Mouse (Mus musculus) erythroblast, embryonic 14.5 days (primary cell): ENCODE measurements around the gene Pgpep1. TPM values are rescaled to one million over a fixed set of nuclear protein-coding genes. Genes with fewer than 3 reads are reported as not detected.

Experiments
- H3K27me3 ChIP-seq: 2 replicates; pipeline ENCODE4 v1.6.1; 2012; ENCODE audit warnings: inconsistent platforms; ENCODE audit not compliant: control insufficient read depth
- H3K36me3 ChIP-seq: 2 replicates; pipeline ENCODE4 v1.6.1; 2012; ENCODE audit warnings: mild to moderate bottlenecking, inconsistent platforms; ENCODE audit not compliant: control insufficient read depth
- H3K4me1 ChIP-seq: 2 replicates; pipeline ENCODE4 v1.6.1; 2012; ENCODE audit warnings: inconsistent platforms; ENCODE audit not compliant: control insufficient read depth
- H3K4me3 ChIP-seq: replicated peaks from 2 replicates; pipeline ENCODE3; 2012; ENCODE audit warnings: moderate library complexity, mild to moderate bottlenecking, inconsistent platforms
- H3K9me3 ChIP-seq: 2 replicates; pipeline ENCODE4 v1.6.1; 2012; ENCODE audit warnings: low read length, inconsistent platforms, mixed read lengths; ENCODE audit not compliant: control insufficient read depth
- GATA1 ChIP-seq: IDR thresholded peaks from 2 replicates; pipeline ENCODE4 v1.6.1; 2012; ENCODE audit warnings: low read length, inconsistent platforms, mixed read lengths
- TAL1 ChIP-seq: IDR thresholded peaks from 3 replicates; pipeline ENCODE4 v1.6.1; 2012; ENCODE audit warnings: low read length, inconsistent platforms, mixed read lengths
- polyA plus RNA-seq: library from polyadenylated mRNA; stranded (reverse); fragments of >175 nt; gene quantifications from 2 replicates; pipeline ENCODE4 v1.2.3, GENCODE M21; 2012

The Pgpep1 gene
- polyA plus RNA-seq, 1 experiment, result 0.29 TPM

- no peak for TF ChIP-seq GATA1
- TF ChIP-seq TAL1, result no peak
- Histone ChIP-seq H3K4me3 (no peak overlapping the region), H3K9me3 (no peaks in the 10 kb centered on the region), H3K36me3 (peaks cover 37% of the 10 kb centered on the region), H3K27me3 (no peaks in the 10 kb centered on the region), H3K4me1 (peaks cover 47% of the 10 kb centered on the region)
Measured at GRCm38 (mm10) chr8:70657214-70657613, 3.0 kb downstream of the Pgpep1 start.

- Histone ChIP-seq H3K4me3 (no peak overlapping the region), H3K9me3 (no peaks in the 10 kb centered on the region), H3K27me3 (no peaks in the 10 kb centered on the region), H3K36me3 (peaks cover 44% of the 10 kb centered on the region), H3K4me1 (peaks cover 42% of the 10 kb centered on the region)
- no peak for TF ChIP-seq GATA1
- no peak for TF ChIP-seq TAL1
Measured at GRCm38 (mm10) chr8:70656193-70656790, 3.9 kb downstream of the Pgpep1 start.

- Histone ChIP-seq H3K4me3 (no peak overlapping the region), H3K9me3 (no peaks in the 10 kb centered on the region), H3K4me1 (peaks cover 35% of the 10 kb centered on the region), H3K27me3 (no peaks in the 10 kb centered on the region), H3K36me3 (peaks cover 53% of the 10 kb centered on the region)
- TF ChIP-seq TAL1, result no peak
- no peak for TF ChIP-seq GATA1
Measured at GRCm38 (mm10) chr8:70655469-70655868, 4.7 kb downstream of the Pgpep1 start.

GRCm38 (mm10) chr8:70654121-70654520 lies 6.1 kb downstream of the Pgpep1 start:
- TF ChIP-seq TAL1 (no peak), GATA1 (no peak)
- Histone ChIP-seq H3K9me3 (no peaks in the 10 kb centered on the region), H3K4me1 (peaks cover 28% of the 10 kb centered on the region), H3K27me3 (no peaks in the 10 kb centered on the region), H3K4me3 (no peak overlapping the region), H3K36me3 (peaks cover 65% of the 10 kb centered on the region)

DNA sequence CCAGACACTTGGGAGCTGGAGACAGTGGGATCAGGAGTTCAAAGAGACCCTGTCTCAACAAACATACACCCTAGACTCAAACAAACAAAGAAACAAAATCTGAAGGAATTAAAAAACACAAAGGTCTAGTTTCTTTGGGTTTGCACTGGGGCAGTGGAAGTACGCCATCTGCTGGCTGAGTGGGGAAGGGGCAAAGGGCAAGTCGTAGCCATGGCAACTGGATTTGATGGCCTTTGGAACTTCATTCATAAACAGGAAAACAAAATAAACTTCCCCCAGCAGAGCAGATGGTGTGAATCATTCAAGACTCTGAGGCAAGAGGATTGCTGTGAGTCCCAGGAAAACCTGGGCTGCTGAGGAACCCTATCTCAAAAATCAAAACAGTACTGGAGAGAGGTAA lies 7.0 kb downstream of the Pgpep1 start:
- Histone ChIP-seq H3K27me3 (no peaks in the 10 kb centered on the region), H3K9me3 (no peaks in the 10 kb centered on the region), H3K36me3 (peaks cover 70% of the 10 kb centered on the region), H3K4me1 (peaks cover 29% of the 10 kb centered on the region), H3K4me3 (no peak overlapping the region)
- TF ChIP-seq TAL1 (no peak), GATA1 (no peak)

- TF ChIP-seq TAL1, result no peak
- no peak for TF ChIP-seq GATA1
- H3K4me1 ChIP-seq, result peaks cover 36% of the 10 kb centered on the region
- H3K4me3 ChIP-seq, result no peak overlapping the region
- H3K9me3 ChIP-seq, result no peaks in the 10 kb centered on the region
- no peaks in the 10 kb centered on the region for H3K27me3 ChIP-seq
- peaks cover 50% of the 10 kb centered on the region for H3K36me3 ChIP-seq
Measured at GRCm38 (mm10) chr8:70650351-70650750, 9.8 kb downstream of the Pgpep1 start.

DNA sequence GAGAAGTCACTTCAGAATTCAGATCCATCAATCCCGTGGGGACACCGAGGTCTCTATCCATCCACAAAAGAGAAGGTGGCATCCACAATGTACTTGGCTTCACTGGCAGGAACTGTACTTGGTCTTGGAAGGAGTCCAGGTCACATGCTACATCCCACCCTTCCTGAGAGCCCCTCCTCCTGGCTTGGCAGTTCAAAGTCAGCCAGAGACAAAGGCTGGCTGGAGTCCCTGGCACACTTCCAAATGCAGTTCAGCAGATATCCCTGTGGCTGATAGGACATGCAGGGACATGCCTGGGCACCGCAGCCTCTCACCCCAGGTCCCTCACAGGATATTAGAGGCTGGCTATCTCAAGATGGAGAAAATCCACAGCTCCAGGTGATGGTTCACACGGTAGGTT lies 10.9 kb downstream of the Pgpep1 start:
- H3K9me3 ChIP-seq, result no peaks in the 10 kb centered on the region
- TF ChIP-seq TAL1 (no peak), GATA1 (no peak)
- peaks cover 33% of the 10 kb centered on the region for H3K4me1 ChIP-seq
- no peak overlapping the region for H3K4me3 ChIP-seq
- H3K36me3 ChIP-seq, result peaks cover 41% of the 10 kb centered on the region
- H3K27me3 ChIP-seq, result no peaks in the 10 kb centered on the region

GRCm38 (mm10) chr8:70648921-70649320 lies 11.3 kb downstream of the Pgpep1 start:
- no peaks in the 10 kb centered on the region for H3K9me3 ChIP-seq
- no peak overlapping the region for H3K4me3 ChIP-seq
- TF ChIP-seq GATA1, result no peak
- TF ChIP-seq TAL1, result no peak
- H3K4me1 ChIP-seq, result peaks cover 32% of the 10 kb centered on the region
- no peaks in the 10 kb centered on the region for H3K27me3 ChIP-seq
- H3K36me3 ChIP-seq, result peaks cover 38% of the 10 kb centered on the region

GRCm38 (mm10) chr8:70648164-70648442 lies 12.1 kb downstream of the Pgpep1 start:
- Histone ChIP-seq H3K4me1 (peaks cover 34% of the 10 kb centered on the region), H3K4me3 (no peak overlapping the region), H3K36me3 (peaks cover 38% of the 10 kb centered on the region), H3K9me3 (no peaks in the 10 kb centered on the region), H3K27me3 (no peaks in the 10 kb centered on the region)
- TF ChIP-seq GATA1 (no peak), TAL1 (no peak)
